Mouse (Mus musculus) T-helper 17 cell (primary cell): ENCODE results near the gene Dnaja2.

Experiments
- in situ Hi-C, 2 experiments: fragments of 300-600 bp; cut with MboI, MseI; formaldehyde crosslinking; loops; 1 replicate in 1 of 2; 2 replicates in 1 of 2; pipeline ENCODE4 v1.15.1; 2025; ENCODE audit warnings: high pct_unique_total_duplicates in 2 of 2

The Dnaja2 gene

GRCm38 (mm10) chr8:85555181-85556145 is at the start of gene Dnaja2:
Gene Dnaja2, minus strand, starts transcription at chr8:85555344.
- in situ Hi-C loops, result no loop called here

- in situ Hi-C loops, result loop anchor here (5.0 to 10.0 kb wide), 3 partner anchors 53 to 981 kb away; partner anchors contain the start of gene Abcc12 (in 1 of the 2)
Measured at GRCm38 (mm10) chr8:85604201-85604600, 49.1 kb upstream of the Dnaja2 start.

GRCm38 (mm10) chr8:85603203-85603895 is 48.2 kb upstream of the Dnaja2 start:
- in situ Hi-C loops, result loop anchor here (5.0 to 10.0 kb wide), 3 partner anchors 54 to 981 kb away; partner anchors contain the start of gene Abcc12 (in 1 of the 2)

- in situ Hi-C loops, result loop anchor here (5.0 to 10.0 kb wide), 3 partner anchors 55 to 982 kb away; partner anchors contain the start of gene Abcc12 (in 1 of the 2)
Measured at GRCm38 (mm10) chr8:85602737-85603136, 47.6 kb upstream of the Dnaja2 start.

GRCm38 (mm10) chr8:85601741-85602140 is 46.6 kb upstream of the Dnaja2 start:
- in situ Hi-C loops, result loop anchor here (5.0 to 10.0 kb wide), 3 partner anchors 56 to 983 kb away; partner anchors contain the start of gene Abcc12 (in 1 of the 2)

GRCm38 (mm10) chr8:85597413-85598191 is 42.5 kb upstream of the Dnaja2 start:
- in situ Hi-C loops, result no loop called here

GRCm38 (mm10) chr8:85595391-85595790 is 40.2 kb upstream of the Dnaja2 start:
- in situ Hi-C loops, result no loop called here

- in situ Hi-C loops, result no loop called here
Measured at GRCm38 (mm10) chr8:85594983-85595382, 39.8 kb upstream of the Dnaja2 start.

- in situ Hi-C loops, result no loop called here
Measured at GRCm38 (mm10) chr8:85593324-85593723, 38.2 kb upstream of the Dnaja2 start.

GRCm38 (mm10) chr8:85591532-85591931 is 36.4 kb upstream of the Dnaja2 start:
- in situ Hi-C loops, result no loop called here

GRCm38 (mm10) chr8:85590258-85590657 is 35.1 kb upstream of the Dnaja2 start:
- in situ Hi-C loops, result no loop called here

- in situ Hi-C loops, result no loop called here
Measured at GRCm38 (mm10) chr8:85588596-85588995, 33.5 kb upstream of the Dnaja2 start.

- in situ Hi-C loops, result loop anchor here in 1 of 2 experiments (10.0 kb wide), 1 partner anchor 1007 kb away; the partner anchor contains the start of gene Abcc12
Measured at GRCm38 (mm10) chr8:85577666-85578065, 22.5 kb upstream of the Dnaja2 start.

- in situ Hi-C loops, result loop anchor here in 1 of 2 experiments (10.0 kb wide), 1 partner anchor 1011 kb away; the partner anchor contains the start of gene Abcc12
Measured at GRCm38 (mm10) chr8:85573972-85574496, 18.9 kb upstream of the Dnaja2 start.

GRCm38 (mm10) chr8:85570466-85570865 is 15.3 kb upstream of the Dnaja2 start:
- in situ Hi-C loops, result loop anchor here in 1 of 2 experiments (10.0 kb wide), 1 partner anchor 1014 kb away; the partner anchor contains the start of gene Abcc12

GRCm38 (mm10) chr8:85567801-85568200 is 12.7 kb upstream of the Dnaja2 start:
- in situ Hi-C loops, result loop anchor here in 1 of 2 experiments (10.0 kb wide), 1 partner anchor 477 kb away; no protein-coding TSS in a partner anchor

GRCm38 (mm10) chr8:85565186-85565585 is 10.0 kb upstream of the Dnaja2 start:
- in situ Hi-C loops, result loop anchor here in 1 of 2 experiments (10.0 kb wide), 1 partner anchor 480 kb away; no protein-coding TSS in a partner anchor

- in situ Hi-C loops, result loop anchor here in 1 of 2 experiments (10.0 kb wide), 1 partner anchor 481 kb away; no protein-coding TSS in a partner anchor
Measured at GRCm38 (mm10) chr8:85563336-85563735, 8.2 kb upstream of the Dnaja2 start.

GRCm38 (mm10) chr8:85559966-85560365 is 4.8 kb upstream of the Dnaja2 start:
- in situ Hi-C loops, result loop anchor here in 1 of 2 experiments (10.0 kb wide), 1 partner anchor 485 kb away; no protein-coding TSS in a partner anchor

GRCm38 (mm10) chr8:85559201-85559600 is 4.1 kb upstream of the Dnaja2 start:
- in situ Hi-C loops, result no loop called here
